Mouse (Mus musculus): Measurements from ENCODE around the gene Rasl11a.

- TF ChIP-seq CTCF (IDR thresholded peaks at IDR 0.05; ENCODE audit: insufficient read depth, low read depth, low read length) = no peak
- no peak for TF ChIP-seq POLR2A (IDR thresholded peaks at IDR 0.05; ENCODE audit: insufficient read depth, low read depth, low read length)
These were observed 9.9 kb upstream of the Rasl11a start for GRCm38 (mm10) chr5:146834959-146835358.

All from olfactory bulb, adult 2 months (tissue).